Mouse (Mus musculus): Measurements from ENCODE around the gene Slf2.

Gene Slf2

GRCm38 (mm10) chr19:44914481-44915249 lies 16.3 kb upstream of the Slf2 start:
- peak; percentile 55 for DNase-seq

GRCm38 (mm10) chr19:44918171-44918570 lies 12.8 kb upstream of the Slf2 start:
- DNase-seq, result no peak

- no peak for DNase-seq
Measured at GRCm38 (mm10) chr19:44921466-44922139, 9.3 kb upstream of the Slf2 start.

- DNase-seq, result no peak
Measured at GRCm38 (mm10) chr19:44922521-44922920, 8.4 kb upstream of the Slf2 start.

GRCm38 (mm10) chr19:44924699-44925098 lies 6.3 kb upstream of the Slf2 start:
- DNase-seq, result no peak

GRCm38 (mm10) chr19:44926781-44927180 lies 4.2 kb upstream of the Slf2 start:
- no peak for DNase-seq

DNA sequence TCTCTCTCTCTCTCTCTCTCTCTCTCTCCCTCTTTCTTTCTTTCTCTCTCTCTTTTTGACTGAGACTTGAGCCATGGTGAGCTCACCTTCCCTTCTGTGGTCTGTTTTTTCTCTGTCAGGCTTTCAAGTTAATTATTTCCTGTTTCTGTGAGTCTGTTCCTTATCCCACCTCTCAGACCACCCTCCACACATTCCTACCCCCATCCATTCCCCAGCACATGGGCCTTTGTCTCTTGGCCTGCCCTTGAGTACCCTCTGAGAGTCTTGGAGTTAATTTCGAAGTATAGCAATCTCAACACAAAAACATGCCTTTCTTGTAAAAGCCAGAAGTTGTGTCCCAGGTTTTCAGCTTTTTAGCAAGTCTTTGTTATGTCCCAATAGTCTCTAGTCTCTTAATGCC lies 3.7 kb upstream of the Slf2 start:
- DNase-seq, result no peak

DNA sequence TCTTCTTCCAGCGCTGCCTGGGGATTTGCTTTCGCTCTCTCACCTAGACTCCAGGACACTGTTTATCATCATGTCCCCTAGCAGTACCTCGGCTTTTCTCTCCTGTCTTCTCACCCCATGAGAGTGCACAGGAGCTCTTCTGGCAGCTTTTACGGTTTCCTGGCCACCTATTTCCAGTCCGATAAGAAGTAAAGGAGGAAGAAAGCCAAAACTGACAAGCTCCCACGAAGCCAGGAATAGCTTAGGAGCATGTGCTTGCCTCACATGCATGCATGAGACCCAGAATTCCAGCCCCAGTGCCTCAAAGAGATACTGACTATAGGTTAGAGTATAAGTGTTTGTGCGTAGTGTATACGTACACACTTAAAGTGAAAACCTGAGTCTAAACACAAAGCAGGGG lies 2.8 kb upstream of the Slf2 start:
- no peak for DNase-seq

GRCm38 (mm10) chr19:44929251-44929650 lies 1.7 kb upstream of the Slf2 start:
- no peak for DNase-seq

DNA sequence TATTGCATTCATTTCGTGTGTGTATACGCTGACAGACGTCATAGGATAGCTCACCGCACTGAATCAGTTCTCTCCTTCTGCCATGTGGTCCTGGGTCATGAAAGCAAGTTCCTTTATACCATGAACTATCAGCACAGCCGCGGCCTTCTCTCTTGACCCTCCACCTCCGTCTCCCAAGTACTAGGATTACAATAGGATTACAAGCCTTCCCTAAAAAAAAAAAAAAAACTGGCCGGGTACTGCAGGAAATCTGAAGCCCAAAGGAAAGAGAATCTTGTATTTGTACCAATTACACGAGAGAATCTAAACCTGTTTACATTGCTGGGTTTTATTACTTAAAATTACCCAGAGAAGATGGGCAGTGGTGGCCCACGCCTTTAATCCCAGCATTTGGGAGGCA lies 1.3 kb upstream of the Slf2 start:
- DNase-seq, result no peak

- DNase-seq, result no peak
Measured at GRCm38 (mm10) chr19:44930122-44930521, 829 bp upstream of the Slf2 start.

GRCm38 (mm10) chr19:44931454-44931759 lies 456 bp downstream of the Slf2 start:
- DNase-seq, result peak; percentile 92

DNA sequence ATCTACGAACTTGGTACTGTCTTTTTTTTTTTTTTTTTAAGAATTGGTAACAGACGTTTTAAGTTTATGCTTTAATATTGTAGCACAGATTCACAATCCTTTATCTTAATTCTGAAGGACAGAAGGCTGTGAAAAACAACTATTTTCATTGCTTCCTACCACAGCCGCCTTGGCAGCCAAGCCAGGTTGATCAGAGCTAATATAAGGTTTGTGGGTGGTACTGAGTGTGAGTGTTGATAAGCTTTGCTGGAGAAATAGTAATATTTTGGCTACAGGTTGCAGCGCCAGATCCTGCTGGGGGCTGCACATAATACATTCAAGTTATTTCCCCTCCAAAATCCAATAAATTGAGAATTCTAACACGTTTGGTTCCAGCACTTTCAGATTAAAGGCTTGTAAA lies 1.1 kb downstream of the Slf2 start:
- DNase-seq, result no peak

GRCm38 (mm10) chr19:44933136-44933535 lies 2.2 kb downstream of the Slf2 start:
- DNase-seq, result no peak

GRCm38 (mm10) chr19:44959633-44960032 lies 28.7 kb downstream of the Slf2 start:
- DNase-seq, result no peak

DNA sequence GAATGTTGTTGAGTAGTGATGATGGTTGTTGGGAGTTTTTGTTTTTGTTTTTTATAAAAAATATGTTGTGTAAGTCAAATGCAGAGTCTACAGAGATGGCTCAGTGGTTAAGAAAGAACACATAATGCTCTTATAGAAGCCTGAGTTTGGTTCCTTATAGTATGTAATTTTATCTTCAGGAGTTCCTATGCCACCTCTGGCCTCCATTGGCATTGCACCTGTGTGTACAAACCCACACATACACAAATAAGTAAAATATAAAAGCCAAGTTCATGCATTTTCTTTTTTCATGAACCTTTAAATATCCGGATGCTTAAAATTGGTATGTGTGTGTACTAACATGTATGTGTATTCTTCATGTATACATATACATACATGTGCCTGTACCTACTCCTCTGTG lies 35.0 kb downstream of the Slf2 start:
- DNase-seq, result no peak

DNA sequence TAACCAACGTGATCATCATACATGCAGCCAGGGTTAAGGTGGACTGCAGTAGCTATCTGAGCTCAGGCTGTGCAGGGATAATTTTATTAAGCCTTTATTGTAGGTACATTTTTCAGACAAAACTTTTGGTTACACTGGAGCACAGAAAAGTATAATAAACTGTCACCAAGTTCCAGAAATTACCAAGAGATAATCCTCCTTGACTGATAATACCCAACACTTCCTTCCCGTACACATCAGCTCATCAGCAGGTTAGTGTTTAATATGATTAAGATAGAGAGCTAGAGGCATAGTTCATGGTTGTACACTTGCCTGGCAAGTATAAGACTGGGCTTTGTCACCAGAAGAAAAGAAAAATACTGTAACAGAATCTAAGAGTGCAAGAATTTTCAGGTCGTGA lies 37.4 kb downstream of the Slf2 start:
- no peak for DNase-seq

GRCm38 (mm10) chr19:44976636-44977035 lies 45.7 kb downstream of the Slf2 start:
- no peak for DNase-seq

GRCm38 (mm10) chr19:44977148-44977547 lies 46.2 kb downstream of the Slf2 start:
- no peak for DNase-seq

- no peak for DNase-seq
Measured at GRCm38 (mm10) chr19:44980787-44981186, 49.8 kb downstream of the Slf2 start.

DNA sequence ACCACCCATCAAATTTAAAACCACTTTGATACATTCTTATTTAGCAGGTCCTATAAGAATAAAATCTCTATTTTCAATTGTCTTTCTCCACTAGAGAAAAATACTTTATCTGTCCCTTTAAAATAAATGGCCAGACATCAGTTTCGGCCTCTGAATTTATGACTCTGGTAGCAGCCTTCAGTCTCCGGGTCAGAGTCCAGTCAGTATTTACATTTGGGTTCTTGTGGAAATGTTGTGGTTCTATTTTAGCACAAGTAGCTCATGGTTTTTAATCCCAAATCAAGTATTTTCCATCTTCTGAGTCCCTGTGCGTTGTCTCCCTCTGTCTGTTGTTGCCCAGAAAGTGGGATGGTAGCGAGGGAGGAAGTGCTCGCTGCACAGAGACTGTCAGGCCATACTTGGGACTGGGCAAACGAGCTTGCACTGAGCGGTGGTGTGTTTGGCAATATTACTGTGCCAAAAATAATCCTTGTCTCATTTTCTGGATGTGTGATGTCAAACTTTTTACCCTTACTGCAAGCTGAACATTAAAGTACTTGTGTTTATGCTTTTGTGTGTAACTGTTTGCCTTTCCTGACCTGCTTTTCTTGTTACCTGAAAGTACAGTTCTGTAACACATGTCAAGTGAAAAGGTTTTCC lies 51.6 kb downstream of the Slf2 start:
- DNase-seq, result no peak

DNA sequence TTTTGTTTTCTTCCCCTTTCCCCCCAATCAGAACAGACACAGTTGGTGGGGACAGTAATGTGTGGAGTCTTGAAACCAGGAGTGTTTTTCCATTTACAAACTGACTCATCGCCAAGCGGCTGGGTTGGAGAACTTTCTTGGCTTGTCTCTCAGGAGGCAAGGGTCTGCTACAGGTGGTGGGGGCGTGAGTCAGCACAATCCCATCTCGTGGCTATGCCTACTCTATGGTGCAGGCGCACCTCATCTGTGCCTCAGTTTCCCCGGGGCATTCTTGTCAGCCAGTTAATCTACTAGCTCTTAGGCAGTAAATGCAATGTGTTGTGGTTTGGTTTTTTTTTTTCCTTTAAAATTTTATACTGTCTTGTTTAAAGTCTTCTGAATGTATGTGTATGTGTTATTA lies 52.4 kb downstream of the Slf2 start:
- peak; percentile 26 for DNase-seq

GRCm38 (mm10) chr19:44984420-44984819 lies 53.5 kb downstream of the Slf2 start:
- no peak for DNase-seq

Measured in kidney, postnatal 10 days (tissue).